Mouse (Mus musculus) intestine, embryonic 15.5 days (tissue): ENCODE measurements at regions not wholly inside any gene's neighbourhood (a gene's known extent, or its start where the extent isn't known, plus 50 kb on each side); places are given as distances from the start of the nearest gene placed in this dataset.

ENCODE experiments used
- ATAC-seq: fragments of 200-750 bp; cut with Nextera tagmentation; 2 replicates; pipeline ENCODE4 v1.8.0; 2017; ENCODE audit warnings: moderate TSS enrichment, moderate library complexity
- H3K27ac ChIP-seq: fragments of 300-500 bp; sonication (generic); 2 replicates; pipeline ENCODE4 v1.5.1; 2015; ENCODE audit warnings: mild to moderate bottlenecking, inconsistent platforms
- H3K27me3 ChIP-seq: fragments of 300-500 bp; sonication (generic); replicated peaks from 2 replicates; pipeline ENCODE4 v1.6.1; 2015; ENCODE audit warnings: inconsistent platforms
- H3K36me3 ChIP-seq: fragments of 300-500 bp; sonication (generic); 2 replicates; pipeline ENCODE4 v1.6.1; 2015; ENCODE audit warnings: inconsistent platforms
- H3K4me1 ChIP-seq: fragments of 300-500 bp; sonication (generic); replicated peaks from 2 replicates; pipeline ENCODE4 v1.6.1; 2015; ENCODE audit warnings: inconsistent platforms
- H3K4me2 ChIP-seq: fragments of 300-500 bp; sonication (generic); replicated peaks from 2 replicates; pipeline ENCODE4 v1.6.1; 2015; ENCODE audit warnings: mild to moderate bottlenecking, inconsistent platforms
- H3K4me3 ChIP-seq: fragments of 300-500 bp; sonication (generic); replicated peaks from 2 replicates; pipeline ENCODE4 v1.5.1; 2015; ENCODE audit warnings: inconsistent platforms
- H3K9ac ChIP-seq: fragments of 300-500 bp; sonication (generic); 2 replicates; pipeline ENCODE4 v1.6.1; 2015; ENCODE audit warnings: inconsistent platforms
- H3K9me3 ChIP-seq: fragments of 300-500 bp; sonication (generic); 2 replicates; pipeline ENCODE4 v1.6.1; 2016; ENCODE audit warnings: inconsistent platforms
- WGBS: fragments of 180-500 bp; shearing (Covaris S2); methylation state at CpG from one replicate; pipeline ENCODE4 v1.1.7; 2015; 5-methylcytosine and 5-hydroxymethylcytosine counted together

GRCm38 (mm10) chr5:41899237-41899636 lies 55.1 kb upstream of the Bod1l start:
- H3K27ac ChIP-seq = no peak overlapping the region
- H3K27me3 ChIP-seq = no peaks in the 10 kb centered on the region
- no peaks in the 10 kb centered on the region for H3K4me1 ChIP-seq
- H3K4me3 ChIP-seq = no peak overlapping the region
- H3K9ac ChIP-seq = no peak overlapping the region
- H3K36me3 ChIP-seq = no peaks in the 10 kb centered on the region
- no peak overlapping the region for H3K4me2 ChIP-seq
- 65% methylated on average over 2 of the region's 2 CpGs for WGBS
- no peaks in the 10 kb centered on the region for H3K9me3 ChIP-seq
- ATAC-seq = no peak

GRCm38 (mm10) chr5:41898748-41899147 lies 54.6 kb upstream of the Bod1l start:
- Histone ChIP-seq H3K36me3 (no peaks in the 10 kb centered on the region), H3K4me1 (no peaks in the 10 kb centered on the region), H3K27ac (no peak overlapping the region), H3K4me2 (no peak overlapping the region), H3K9ac (no peak overlapping the region), H3K27me3 (no peaks in the 10 kb centered on the region), H3K9me3 (no peaks in the 10 kb centered on the region), H3K4me3 (no peak overlapping the region)
- no peak for ATAC-seq
- 68% methylated on average over 1 of the region's 1 CpGs for WGBS
